Mouse (Mus musculus): ENCODE measurements around the gene Ppm1e. TPM values are rescaled to one million over a fixed set of nuclear protein-coding genes. Genes with fewer than 3 reads are reported as not detected.
"Not testable (repeated sequence)": the region's sequence is repeated elsewhere in the genome, so short reads cannot be mapped to it uniquely, and the experiment has no call there.

Ppm1e gene
- polyA plus RNA-seq, 1 experiment from 2014 or later = 0.84 TPM

DNA sequence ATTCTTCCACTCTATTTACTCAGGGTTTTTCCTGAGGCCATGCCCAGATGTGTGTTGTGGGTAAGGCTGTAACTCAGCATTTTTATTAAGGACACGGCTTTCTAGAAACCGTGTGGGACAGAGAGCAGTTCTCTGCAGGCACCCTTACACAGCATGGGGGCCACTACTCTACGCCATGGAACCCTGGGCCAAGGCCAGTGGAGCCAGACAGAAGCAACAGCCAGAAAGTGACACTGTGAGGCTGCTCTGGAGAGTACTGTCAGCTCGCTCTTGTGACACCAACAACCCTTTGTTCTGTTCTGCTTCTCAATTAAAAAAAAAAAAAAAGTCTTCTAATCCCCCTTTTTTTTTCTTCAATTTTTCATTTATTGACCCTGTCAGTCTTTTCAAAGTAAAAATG, 88.4 kb downstream of the Ppm1e start:
- 57% methylated on average over 4 of the region's 4 CpGs for WGBS
- TF ChIP-seq CTCF (IDR thresholded peaks at IDR 0.05; ENCODE audit: low read depth) (no peak), EP300 (optimal IDR thresholded peaks at IDR 0.05) (no peak)

DNA sequence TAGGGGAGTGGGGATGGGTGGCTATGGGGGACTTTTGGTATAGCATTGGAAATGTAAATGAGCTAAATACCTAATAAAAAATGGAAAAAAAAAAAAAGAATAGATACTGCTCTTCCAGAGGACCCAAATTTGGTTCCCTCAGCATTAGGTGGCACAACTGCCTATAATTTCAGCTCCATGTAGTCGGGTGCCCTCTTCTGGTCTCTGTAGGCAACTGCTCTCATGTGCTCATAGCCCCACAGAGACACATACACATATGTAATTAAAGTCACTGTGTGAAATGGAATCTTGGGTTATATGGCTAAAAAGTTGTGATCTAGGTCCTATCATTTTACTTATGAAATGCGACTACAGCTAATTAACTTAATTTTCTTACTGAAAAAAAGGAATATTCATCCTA, 90.0 kb downstream of the Ppm1e start:
- 85% methylated on average over 2 of the region's 2 CpGs for WGBS
- Histone ChIP-seq H3K36me3 (ENCODE audit: control insufficient read depth, insufficient read depth, low read length) (no peaks in the 10 kb centered on the region), H3K9me3 (ENCODE audit: control insufficient read depth, low read length) (no peaks in the 10 kb centered on the region), H3K4me1 (replicated peaks; ENCODE audit: control insufficient read depth, insufficient read depth) (no peaks in the 10 kb centered on the region), H3K4me2 (replicated peaks; ENCODE audit: low read depth) (no peak overlapping the region), H3K9ac (ENCODE audit: low read length) (no peak overlapping the region), H3K4me3 (ENCODE audit: low read depth, low read length) (no peak overlapping the region), H3K27me3 (ENCODE audit: control insufficient read depth, insufficient read depth, low read length) (no peaks in the 10 kb centered on the region), H3K27ac (replicated peaks) (no peak overlapping the region)
- TF ChIP-seq CTCF (IDR thresholded peaks at IDR 0.05; ENCODE audit: low read depth) (peak; percentile 40), EP300 (optimal IDR thresholded peaks at IDR 0.05) (no peak)
- ATAC-seq (ENCODE audit: low FRiP score, low TSS enrichment) (no peak), DNase-seq (ENCODE audit: low spot score) (no peak)

More for the DNA sequence above, 88.4 kb downstream of the Ppm1e start:
- ATAC-seq (ENCODE audit: low FRiP score, low TSS enrichment) (no peak), DNase-seq (ENCODE audit: low spot score) (no peak)
- H3K4me1 ChIP-seq (replicated peaks; ENCODE audit: control insufficient read depth, insufficient read depth) = no peaks in the 10 kb centered on the region
- no peak overlapping the region for H3K4me3 ChIP-seq (ENCODE audit: low read depth, low read length)
- no peak overlapping the region for H3K4me2 ChIP-seq (replicated peaks; ENCODE audit: low read depth)
- no peaks in the 10 kb centered on the region for H3K27me3 ChIP-seq (ENCODE audit: control insufficient read depth, insufficient read depth, low read length)
- H3K27ac ChIP-seq (replicated peaks) = no peak overlapping the region
- H3K36me3 ChIP-seq (ENCODE audit: control insufficient read depth, insufficient read depth, low read length) = no peaks in the 10 kb centered on the region
- H3K9ac ChIP-seq (ENCODE audit: low read length) = no peak overlapping the region
- H3K9me3 ChIP-seq (ENCODE audit: control insufficient read depth, low read length) = no peaks in the 10 kb centered on the region

DNA sequence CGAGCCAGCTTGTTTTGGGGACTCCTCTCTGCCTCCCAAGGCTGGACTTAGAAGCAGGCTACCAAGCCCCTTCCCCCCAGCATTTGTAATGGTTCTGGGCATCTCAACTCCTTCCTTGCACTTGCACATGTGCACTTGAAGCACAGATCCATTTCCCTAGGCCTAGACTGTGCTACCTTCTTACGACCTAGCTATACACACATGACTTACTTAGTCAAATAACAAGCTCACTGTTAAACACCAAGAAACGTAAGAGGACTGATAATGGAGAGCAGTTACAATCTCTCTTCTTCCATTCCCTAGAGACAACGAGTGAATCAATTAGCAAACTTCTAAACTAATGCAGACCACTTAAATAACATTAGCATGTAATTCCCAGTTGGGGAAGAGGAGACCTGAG, 92.6 kb downstream of the Ppm1e start:
- Histone ChIP-seq H3K9ac (ENCODE audit: low read length) (no peak overlapping the region), H3K9me3 (ENCODE audit: control insufficient read depth, low read length) (no peaks in the 10 kb centered on the region), H3K36me3 (ENCODE audit: control insufficient read depth, insufficient read depth, low read length) (no peaks in the 10 kb centered on the region), H3K4me3 (ENCODE audit: low read depth, low read length) (no peak overlapping the region), H3K4me1 (replicated peaks; ENCODE audit: control insufficient read depth, insufficient read depth) (no peaks in the 10 kb centered on the region), H3K27ac (replicated peaks) (no peak overlapping the region), H3K27me3 (ENCODE audit: control insufficient read depth, insufficient read depth, low read length) (no peaks in the 10 kb centered on the region), H3K4me2 (replicated peaks; ENCODE audit: low read depth) (no peak overlapping the region)
- TF ChIP-seq EP300 (optimal IDR thresholded peaks at IDR 0.05) = no peak
- WGBS = 58% methylated on average over 4 of the region's 4 CpGs
- DNase-seq (ENCODE audit: low spot score) (no peak), ATAC-seq (ENCODE audit: low FRiP score, low TSS enrichment) (no peak)

DNA sequence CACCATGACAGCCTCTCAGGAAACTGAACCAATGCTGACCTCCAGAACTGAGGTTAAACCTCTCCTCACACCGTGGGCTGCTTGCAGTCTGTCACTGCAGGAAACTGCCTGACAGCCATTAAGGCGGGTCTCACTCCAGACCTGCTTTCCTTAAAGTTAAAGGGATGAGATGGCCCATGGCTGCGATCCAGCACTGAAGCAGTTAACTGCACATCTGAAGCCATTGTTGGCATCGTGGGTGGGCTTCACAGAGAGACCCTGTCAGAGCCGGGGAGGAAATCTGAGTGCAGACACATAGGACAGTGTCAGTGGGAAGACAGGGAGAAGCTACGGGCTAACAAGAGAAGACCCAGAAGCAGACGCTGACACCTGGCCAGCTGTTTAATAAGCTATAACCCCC, 94.9 kb downstream of the Ppm1e start:
- ATAC-seq (ENCODE audit: low FRiP score, low TSS enrichment) = no peak
- no peak overlapping the region for H3K27ac ChIP-seq (replicated peaks)

DNA sequence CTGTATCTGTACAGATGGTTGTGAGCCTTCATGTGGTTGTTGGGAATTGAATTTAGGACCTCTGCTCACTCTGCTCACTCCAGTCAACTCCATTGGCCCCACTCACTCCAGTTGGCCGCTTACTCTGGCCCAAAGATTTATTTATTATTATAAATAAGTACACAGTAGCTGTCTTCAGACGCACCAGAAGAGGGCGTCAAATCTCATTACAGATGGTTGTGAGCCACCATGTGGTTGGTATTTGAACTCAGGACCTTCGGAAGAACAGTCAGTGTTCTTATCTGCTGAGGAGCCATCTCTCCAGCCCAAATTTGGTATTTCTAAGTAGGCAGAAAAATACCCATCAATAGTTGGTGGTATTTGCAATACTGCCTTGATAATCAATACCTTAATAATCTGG, 97.1 kb downstream of the Ppm1e start:
- ATAC-seq (ENCODE audit: low FRiP score, low TSS enrichment); H3K36me3 ChIP-seq (ENCODE audit: control insufficient read depth, insufficient read depth, low read length); H3K9ac ChIP-seq (ENCODE audit: low read length); H3K9me3 ChIP-seq (ENCODE audit: control insufficient read depth, low read length); H3K27me3 ChIP-seq (ENCODE audit: control insufficient read depth, insufficient read depth, low read length); H3K4me1 ChIP-seq (replicated peaks; ENCODE audit: control insufficient read depth, insufficient read depth); H3K27ac ChIP-seq (replicated peaks); H3K4me3 ChIP-seq (ENCODE audit: low read depth, low read length); H3K4me2 ChIP-seq (replicated peaks; ENCODE audit: low read depth); DNase-seq (ENCODE audit: low spot score): not testable (repeated sequence)
- WGBS = 68% methylated on average over 4 of the region's 4 CpGs
- TF ChIP-seq CTCF (IDR thresholded peaks at IDR 0.05; ENCODE audit: low read depth) = peak; percentile 53

More for the DNA sequence above, 94.9 kb downstream of the Ppm1e start:
- no peak for TF ChIP-seq CTCF (IDR thresholded peaks at IDR 0.05; ENCODE audit: low read depth)
- no peak for TF ChIP-seq EP300 (optimal IDR thresholded peaks at IDR 0.05)
- H3K9me3 ChIP-seq (ENCODE audit: control insufficient read depth, low read length) = no peaks in the 10 kb centered on the region
- H3K4me1 ChIP-seq (replicated peaks; ENCODE audit: control insufficient read depth, insufficient read depth) = no peaks in the 10 kb centered on the region
- DNase-seq (ENCODE audit: low spot score) = no peak
- H3K4me2 ChIP-seq (replicated peaks; ENCODE audit: low read depth) = no peak overlapping the region
- H3K4me3 ChIP-seq (ENCODE audit: low read depth, low read length) = no peak overlapping the region
- WGBS = 22% methylated on average over 7 of the region's 7 CpGs
- H3K9ac ChIP-seq (ENCODE audit: low read length) = no peak overlapping the region
- H3K36me3 ChIP-seq (ENCODE audit: control insufficient read depth, insufficient read depth, low read length) = no peaks in the 10 kb centered on the region
- H3K27me3 ChIP-seq (ENCODE audit: control insufficient read depth, insufficient read depth, low read length) = no peaks in the 10 kb centered on the region

DNA sequence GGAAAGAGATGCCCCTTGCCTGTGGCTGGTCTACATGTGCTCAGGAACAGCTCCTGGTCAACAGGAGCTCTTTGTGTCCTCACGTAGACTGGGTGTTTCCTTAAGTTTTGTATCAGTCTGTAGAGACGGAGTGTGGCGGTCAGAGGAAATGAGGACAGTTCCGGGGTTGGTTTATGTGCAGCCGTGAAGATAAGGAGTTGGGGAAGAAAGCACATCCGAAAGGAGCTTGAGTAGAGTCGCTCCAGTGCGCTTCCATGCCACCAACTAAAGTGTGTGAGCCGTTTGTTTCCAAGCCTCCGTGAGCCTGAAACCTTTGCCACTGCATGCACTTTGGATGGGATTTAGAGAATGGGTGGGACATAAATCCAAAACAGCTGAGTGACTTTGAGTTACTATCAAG, 99.0 kb downstream of the Ppm1e start:
- DNase-seq (ENCODE audit: low spot score) (no peak), ATAC-seq (ENCODE audit: low FRiP score, low TSS enrichment) (no peak)
- no peak overlapping the region for H3K4me2 ChIP-seq (replicated peaks; ENCODE audit: low read depth)
- H3K9ac ChIP-seq (ENCODE audit: low read length) = no peak overlapping the region
- WGBS = 68% methylated on average over 10 of the region's 10 CpGs
- no peaks in the 10 kb centered on the region for H3K9me3 ChIP-seq (ENCODE audit: control insufficient read depth, low read length)
- H3K4me1 ChIP-seq (replicated peaks; ENCODE audit: control insufficient read depth, insufficient read depth) = no peaks in the 10 kb centered on the region
- no peaks in the 10 kb centered on the region for H3K27me3 ChIP-seq (ENCODE audit: control insufficient read depth, insufficient read depth, low read length)
- no peak overlapping the region for H3K4me3 ChIP-seq (ENCODE audit: low read depth, low read length)
- TF ChIP-seq CTCF (IDR thresholded peaks at IDR 0.05; ENCODE audit: low read depth) (no peak), EP300 (optimal IDR thresholded peaks at IDR 0.05) (no peak)
- H3K36me3 ChIP-seq (ENCODE audit: control insufficient read depth, insufficient read depth, low read length) = no peaks in the 10 kb centered on the region
- no peak overlapping the region for H3K27ac ChIP-seq (replicated peaks)
